In genomic region chr6:145934001-145934696, GRCm38 (mm10) we compare ENCODE assay signal across 8 mouse cellular contexts. TPM values are rescaled to one million over a fixed set of nuclear protein-coding genes. Genes with fewer than 3 reads are reported as not detected.
DNase-seq lines count a peak whose midpoint lies in the region; ATAC-seq lines count a peak whose summit lies in the region.

No protein-coding gene starts in this region.

- H3K9ac ChIP-seq in intestine, embryonic 16.5 days (ENCODE audit: low read depth, low read length), result peak overlapping the region; percentile 78

- DNase-seq in adrenal gland, postnatal 25 days, result peak; percentile 83
- peak; percentile 68 for DNase-seq in embryo, embryonic 9.5 days (ENCODE audit: extremely low spot score)
- DNase-seq in gastrocnemius, postnatal 4 days (ENCODE audit: low spot score in 2 of 2), result peak; percentile 52 to 83
- peak; percentile 66 to 71 for DNase-seq in left cerebral cortex, postnatal 14 days (ENCODE audit: low spot score in 2 of 2)
- DNase-seq in right cerebral cortex, postnatal 4 days, result peak; percentile 70

- peaks cover 6% of the 10 kb centered on the region; the same call in 1 of the 2 replicates for H3K4me1 ChIP-seq in intestine, embryonic 16.5 days (ENCODE audit: control insufficient read depth, insufficient read depth, low read length)

- WGBS in intestine, embryonic 16.5 days, result 10% methylated on average over 28 of the region's 28 CpGs

- peak overlapping the region; percentile 50 for H3K4me3 ChIP-seq in intestine, embryonic 16.5 days (ENCODE audit: low read length)

- H3K36me3 ChIP-seq in intestine, embryonic 16.5 days (ENCODE audit: control insufficient read depth, insufficient read depth, low read length), result no peaks in the 10 kb centered on the region

- peak; percentile 93 for ATAC-seq in intestine, embryonic 16.5 days
- ATAC-seq in megakaryocyte-erythroid progenitor cell, adult 5-6 weeks (replicated peaks; ENCODE audit: low FRiP score, low TSS enrichment, poor library complexity, severe bottlenecking), result peak; percentile 51; the same call in 1 of the 2 replicates
- no peak for ATAC-seq in megakaryocyte, adult 5-6 weeks (ENCODE audit: poor library complexity, severe bottlenecking)

- peak overlapping the region; percentile 76 for H3K4me2 ChIP-seq in intestine, embryonic 16.5 days (ENCODE audit: low read depth, low read length)

- peak overlapping the region; percentile 77 for H3K27ac ChIP-seq in intestine, embryonic 16.5 days (ENCODE audit: low read length)

- intact Hi-C loops in left cerebral cortex, postnatal 14 days (cut with DNase I), result no loop called here

- H3K9me3 ChIP-seq in intestine, embryonic 16.5 days (ENCODE audit: control insufficient read depth, low read length), result no peaks in the 10 kb centered on the region

- no peaks in the 10 kb centered on the region for H3K27me3 ChIP-seq in intestine, embryonic 16.5 days (replicated peaks; ENCODE audit: control insufficient read depth, insufficient read depth, low read length)

RNA-seq across cellular contexts. Expression of gene Sspn, which starts 2.7 kb away (rescaled TPM):
- total RNA-seq in adrenal gland, postnatal 25 days (2021), result 10.8 and 18.3 TPM in 2 replicates
- 100 to 1,000 TPM in 1 of 2 experiments, 10 to 100 TPM in 1; 97.9 to 113 TPM for total RNA-seq in gastrocnemius, postnatal 4 days (2021)
- 6.1 and 6.6 TPM in 2 replicates for polyA plus RNA-seq in intestine, embryonic 16.5 days (2015; fragmentation: Nextera tagmentation; extraction: Ambion mirVana)
- total RNA-seq in left cerebral cortex, postnatal 14 days (2021), result 1 to 10 TPM; 4.3 to 4.4 TPM
- not detected in 2 replicates for total RNA-seq in megakaryocyte-erythroid progenitor cell, adult 5-6 weeks (2014; fragmentation: Nextera tagmentation)
- not detected in 2 replicates for total RNA-seq in megakaryocyte-erythroid progenitor cell, adult 5-6 weeks (2017)
- not detected in 2 replicates for total RNA-seq in megakaryocyte, adult 5-6 weeks (2015)
- not detected in 2 replicates for total RNA-seq in megakaryocyte, adult 5-6 weeks (2017)

Comparison
In these comparisons a context has a peak if more than half of its experiments do, and no peak if none do; other contexts are left out.
1. RNA of gene Sspn, which starts 2.7 kb away (total RNA-seq): 97.9 to 113 TPM in gastrocnemius, postnatal 4 days, 10.8 to 18.3 TPM in adrenal gland, postnatal 25 days and 4.3 to 4.4 TPM in left cerebral cortex, postnatal 14 days; not detected in megakaryocyte-erythroid progenitor cell, adult 5-6 weeks and not detected in megakaryocyte, adult 5-6 weeks; every median in the first group is over 4 times any median in the second.
2. Peak in every context shown above with its lines, with median percentiles within 50 percentile points of each other: DNase-seq.